In the genomic region with DNA sequence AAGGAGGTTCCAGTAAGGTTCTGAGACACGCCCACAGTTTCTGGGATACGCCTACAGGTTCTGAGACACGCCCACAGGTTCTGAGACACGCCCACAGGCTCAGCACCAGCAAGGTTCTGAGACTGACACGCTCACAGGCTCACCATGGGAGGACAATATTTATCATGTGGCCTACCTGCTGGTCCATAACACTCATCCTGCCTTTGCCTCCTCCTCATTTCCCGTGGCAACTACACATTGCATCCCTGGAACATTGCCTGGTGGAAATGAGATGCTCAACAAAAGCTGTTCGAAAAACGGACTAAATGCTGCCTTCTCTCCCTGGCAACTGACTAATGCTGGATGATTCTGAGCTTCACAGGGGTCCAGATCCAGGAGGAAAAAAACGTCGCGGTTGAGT, we compare ENCODE assay signal across 10 mouse cellular contexts.
DNase-seq lines count a peak whose midpoint lies in the region; ATAC-seq lines count a peak whose summit lies in the region.
"Had no signal": no experiment of that assay in that cellular context is flagged by ENCODE, and none has a peak within 500 bp of the region (broad histone marks: within the 10 kb centered on the region; RNA-seq: fewer than 3 reads in every experiment).

No protein-coding gene starts in this region.

- ATAC-seq in kidney, embryonic 16.5 days (ENCODE audit: low FRiP score, low TSS enrichment): no peak

- peak; percentile 33 to 56 for DNase-seq in left cerebral cortex, adult 18-20 months (ENCODE audit: low spot score in 2 of 2)
- no peak for DNase-seq in left cerebral cortex, adult 11 months (ENCODE audit: low spot score)
- DNase-seq in cerebellum, postnatal 10 days: peak; percentile 33 to 56
- DNase-seq in layer of hippocampus, adult 9-11 months: peak; percentile 83
- peak; percentile 41 to 49 for DNase-seq in right cerebral cortex, postnatal 36 days (ENCODE audit: low spot score in 2 of 2)
- no peak for DNase-seq in spleen, adult 18-20 months
- no peak for DNase-seq in spleen, postnatal 4 days (ENCODE audit: low spot score in 2 of 2)

- no peak overlapping the region for H3K9ac ChIP-seq in kidney, embryonic 16.5 days (replicated peaks; ENCODE audit: low read length)
- H3K9ac ChIP-seq: limb, embryonic 12.5 days had no signal

- H3K27ac ChIP-seq in kidney, embryonic 16.5 days (ENCODE audit: low read length): no peak overlapping the region
- H3K27ac ChIP-seq: limb, embryonic 12.5 days; macrophage had no signal

- no peak overlapping the region for H3K4me3 ChIP-seq in kidney, embryonic 16.5 days (ENCODE audit: low read length)
- H3K4me3 ChIP-seq: limb, embryonic 12.5 days had no signal

- H3K9me3 ChIP-seq in kidney, embryonic 16.5 days (ENCODE audit: low read length): no peaks in the 10 kb centered on the region

- H3K36me3 ChIP-seq in kidney, embryonic 16.5 days (ENCODE audit: insufficient read depth, low read length): no peaks in the 10 kb centered on the region
- H3K36me3 ChIP-seq: limb, embryonic 12.5 days had no signal

- 73% methylated on average over 11 of the region's 11 CpGs for WGBS in kidney, embryonic 16.5 days

- H3K27me3 ChIP-seq in kidney, embryonic 16.5 days (ENCODE audit: insufficient read depth, low read length): no peaks in the 10 kb centered on the region
- H3K27me3 ChIP-seq: limb, embryonic 12.5 days had no signal

- no peak overlapping the region for H3K4me2 ChIP-seq in kidney, embryonic 16.5 days (replicated peaks; ENCODE audit: low read depth, low read length)
- H3K4me2 ChIP-seq: limb, embryonic 12.5 days had no signal

- no peaks in the 10 kb centered on the region for H3K4me1 ChIP-seq in kidney, embryonic 16.5 days (ENCODE audit: insufficient read depth, low read length)
- H3K4me1 ChIP-seq: limb, embryonic 12.5 days had no signal

Comparison
In these comparisons a context has a peak if more than half of its experiments do, and no peak if none do; other contexts are left out.
1. DNase-seq: peak in left cerebral cortex, adult 18-20 months (2 of 2), cerebellum, postnatal 10 days (2 of 2), layer of hippocampus, adult 9-11 months (single experiment) and right cerebral cortex, postnatal 36 days (2 of 2); none in left cerebral cortex, adult 11 months (single experiment), spleen, adult 18-20 months (0 of 2) and spleen, postnatal 4 days (0 of 2).